Mouse (Mus musculus): Measurements from ENCODE around the gene St6galnac3.

- TF ChIP-seq CTCF (IDR thresholded peaks at IDR 0.05; ENCODE audit: extremely low read depth, insufficient read depth, low read length) (no peak), POLR2A (IDR thresholded peaks at IDR 0.05; ENCODE audit: extremely low read depth, insufficient read depth, low read length) (no peak)
Measured at GRCm38 (mm10) chr3:153706901-153707300, 18.1 kb downstream of the St6galnac3 start.
